Mouse (Mus musculus): ENCODE results near the gene Coq2.

GRCm38 (mm10) chr5:100636794-100637544 lies 38.0 kb downstream of the Coq2 start:
- TF ChIP-seq CTCF (IDR thresholded peaks at IDR 0.05; ENCODE audit: low read depth) (peak; percentile 34), EP300 (IDR thresholded peaks at IDR 0.05; ENCODE audit: low read depth) (0 out of 2 replicates have a peak, but pooled peaks have one; percentile 23)
